Mouse (Mus musculus) hindbrain, embryonic 11.5 days (tissue): ENCODE measurements around the gene Mical2. TPM values are rescaled to one million over a fixed set of nuclear protein-coding genes. Genes with fewer than 3 reads are reported as not detected.

Experiments used
- ATAC-seq: fragments of 200-750 bp; cut with Nextera tagmentation; 2 replicates; pipeline ENCODE4 v1.8.0; 2017; ENCODE audit warnings: mild to moderate bottlenecking, moderate TSS enrichment, moderate library complexity; ENCODE audit not compliant: low FRiP score
- DNase-seq: peaks from one replicate; pipeline ENCODE4 v3.0.0-alpha.2; 2015; ENCODE audit warnings: low spot score
- H3K27ac ChIP-seq: fragments of 300-500 bp; sonication (generic); 2 replicates; pipeline ENCODE4 v1.5.1; 2014; ENCODE audit warnings: mild to moderate bottlenecking, low read depth, low read length
- H3K27me3 ChIP-seq: fragments of 300-500 bp; sonication (generic); 2 replicates; pipeline ENCODE4 v1.6.1; 2014; ENCODE audit warnings: mild to moderate bottlenecking, low read length, moderate library complexity, mixed read lengths; ENCODE audit not compliant: control insufficient read depth, insufficient read depth
- H3K36me3 ChIP-seq: fragments of 300-500 bp; sonication (generic); 2 replicates; pipeline ENCODE4 v1.6.1; 2014; ENCODE audit warnings: mild to moderate bottlenecking, low read length, moderate library complexity, mixed read lengths; ENCODE audit not compliant: control insufficient read depth, insufficient read depth
- H3K4me1 ChIP-seq: fragments of 300-500 bp; sonication (generic); replicated peaks from 2 replicates; pipeline ENCODE4 v1.6.1; 2014; ENCODE audit warnings: low read length, mixed read lengths; ENCODE audit not compliant: control insufficient read depth, insufficient read depth
- H3K4me2 ChIP-seq: fragments of 300-500 bp; sonication (generic); replicated peaks from 2 replicates; pipeline ENCODE4 v1.6.1; 2014; ENCODE audit warnings: mild to moderate bottlenecking, low read depth, low read length
- H3K4me3 ChIP-seq: fragments of 300-500 bp; sonication (generic); 2 replicates; pipeline ENCODE4 v1.5.1; 2014; ENCODE audit warnings: low read depth, low read length
- H3K9ac ChIP-seq: fragments of 300-500 bp; sonication (generic); 2 replicates; pipeline ENCODE4 v1.6.1; 2014; ENCODE audit warnings: low read depth, low read length
- H3K9me3 ChIP-seq: fragments of 300-500 bp; sonication (generic); 2 replicates; pipeline ENCODE4 v1.6.1; 2016; ENCODE audit warnings: low read length; ENCODE audit not compliant: control insufficient read depth
- WGBS: fragments of 180-500 bp; shearing (Covaris S2); extraction: QIAGEN DNeasy Blood & Tissue Kit; methylation state at CpG from one replicate; pipeline ENCODE4 v1.1.7; 2014; 5-methylcytosine and 5-hydroxymethylcytosine counted together
- polyA plus RNA-seq: library from polyadenylated mRNA; unstranded; fragments of >200 nt; fragmentation: Nextera tagmentation; extraction: Ambion mirVana; gene quantifications from 2 replicates; pipeline ENCODE4 v1.2.1, GENCODE M21; 2014

Gene Mical2
- polyA plus RNA-seq, 1 experiment from 2014 or later: 1.7 TPM

DNA sequence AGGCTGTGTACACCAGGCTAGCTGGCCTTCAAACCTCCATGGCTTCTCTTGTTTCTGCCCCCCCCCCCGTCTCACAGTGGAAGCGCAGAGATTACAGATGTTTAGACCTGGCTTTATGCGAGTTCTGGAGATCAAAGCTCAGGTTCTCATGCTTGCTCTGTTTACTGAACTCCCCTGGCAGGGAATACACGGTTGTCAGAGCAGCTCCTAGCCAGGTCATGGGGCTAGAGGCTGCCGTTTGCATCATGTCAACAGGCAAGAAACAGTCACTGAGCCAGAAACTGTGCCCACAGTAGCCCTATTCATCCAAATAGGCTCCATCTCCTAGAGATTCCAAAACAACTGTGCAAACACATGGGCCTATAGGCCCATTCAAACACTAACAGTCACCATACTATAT, 160.9 kb downstream of the Mical2 start:
- Histone ChIP-seq H3K4me2 (no peak overlapping the region), H3K27me3 (no peaks in the 10 kb centered on the region), H3K9ac (no peak overlapping the region), H3K36me3 (no peaks in the 10 kb centered on the region), H3K4me3 (no peak overlapping the region), H3K9me3 (no peaks in the 10 kb centered on the region), H3K4me1 (0 out of 2 replicates have a peak, but pooled peaks cover 3% of the 10 kb centered on the region), H3K27ac (no peak overlapping the region)
- WGBS: 72% methylated on average over 5 of the region's 5 CpGs
- ATAC-seq (no peak), DNase-seq (no peak)

GRCm38 (mm10) chr7:112387876-112388275, 162.2 kb downstream of the Mical2 start:
- no peak for DNase-seq
- 77% methylated on average over 5 of the region's 5 CpGs for WGBS

GRCm38 (mm10) chr7:112388363-112388875, 162.8 kb downstream of the Mical2 start:
- Histone ChIP-seq H3K27ac (no peak overlapping the region), H3K4me2 (no peak overlapping the region), H3K27me3 (no peaks in the 10 kb centered on the region), H3K9ac (no peak overlapping the region), H3K9me3 (no peaks in the 10 kb centered on the region), H3K36me3 (no peaks in the 10 kb centered on the region), H3K4me3 (no peak overlapping the region), H3K4me1 (0 out of 2 replicates have a peak, but pooled peaks cover 6% of the 10 kb centered on the region)
- no peak for ATAC-seq
- 87% methylated on average over 5 of the region's 5 CpGs for WGBS
- DNase-seq: no peak

More at GRCm38 (mm10) chr7:112387876-112388275, 162.2 kb downstream of the Mical2 start:
- H3K4me1 ChIP-seq: 0 out of 2 replicates have a peak, but pooled peaks cover 6% of the 10 kb centered on the region
- no peaks in the 10 kb centered on the region for H3K36me3 ChIP-seq
- no peaks in the 10 kb centered on the region for H3K27me3 ChIP-seq
- H3K27ac ChIP-seq: no peak overlapping the region
- no peak overlapping the region for H3K4me2 ChIP-seq
- no peak for ATAC-seq
- H3K9ac ChIP-seq: no peak overlapping the region
- no peak overlapping the region for H3K4me3 ChIP-seq
- H3K9me3 ChIP-seq: no peaks in the 10 kb centered on the region

DNA sequence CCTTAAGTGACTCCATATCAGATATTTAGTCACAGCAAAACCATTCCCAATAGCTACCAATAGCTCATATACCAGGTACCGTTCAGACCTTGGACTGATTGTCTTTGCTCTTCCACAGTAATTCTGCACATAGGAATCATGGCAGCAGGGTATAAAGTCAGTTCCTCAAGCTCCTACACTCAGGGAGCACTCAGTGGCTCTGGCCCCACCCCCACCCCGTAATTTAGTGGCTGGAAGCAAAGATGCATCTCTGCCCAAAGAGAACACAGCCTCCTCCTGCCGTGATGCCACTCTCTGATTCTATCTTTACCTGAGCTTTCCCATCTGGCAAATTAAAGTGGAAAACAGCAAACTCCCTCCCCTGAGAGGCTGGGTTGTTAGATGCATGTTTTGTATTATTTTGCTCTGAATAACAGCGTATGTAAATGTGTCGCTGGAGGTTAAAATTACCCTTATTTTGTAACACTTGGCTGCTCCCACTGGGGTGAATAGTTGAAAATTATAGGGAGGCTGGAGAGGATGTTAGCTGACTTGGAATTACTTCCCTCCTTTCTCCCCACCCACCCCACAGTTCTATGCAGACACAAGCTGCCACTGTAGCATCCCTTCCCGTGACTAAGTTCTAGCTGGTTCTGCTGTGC, 164.1 kb downstream of the Mical2 start:
- no peak for ATAC-seq
- H3K9me3 ChIP-seq: no peaks in the 10 kb centered on the region
- no peak for DNase-seq
- no peaks in the 10 kb centered on the region for H3K27me3 ChIP-seq
- H3K4me1 ChIP-seq: 0 out of 2 replicates have a peak, but pooled peaks cover 6% of the 10 kb centered on the region
- 57% methylated on average over 6 of the region's 6 CpGs for WGBS
- no peak overlapping the region for H3K27ac ChIP-seq
- H3K36me3 ChIP-seq: no peaks in the 10 kb centered on the region
- H3K4me2 ChIP-seq: no peak overlapping the region
- H3K4me3 ChIP-seq: no peak overlapping the region
- H3K9ac ChIP-seq: no peak overlapping the region

- Histone ChIP-seq H3K27me3 (no peaks in the 10 kb centered on the region), H3K27ac (no peak overlapping the region; the same call in 1 of the 2 replicates), H3K36me3 (no peaks in the 10 kb centered on the region), H3K9ac (no peak overlapping the region), H3K4me2 (no peak overlapping the region), H3K9me3 (no peaks in the 10 kb centered on the region), H3K4me3 (no peak overlapping the region), H3K4me1 (0 out of 2 replicates have a peak, but pooled peaks cover 6% of the 10 kb centered on the region)
- DNase-seq: peak; percentile 32
- ATAC-seq: no peak
- 42% methylated on average over 11 of the region's 11 CpGs for WGBS
Measured at GRCm38 (mm10) chr7:112390252-112390936, 164.7 kb downstream of the Mical2 start.

DNA sequence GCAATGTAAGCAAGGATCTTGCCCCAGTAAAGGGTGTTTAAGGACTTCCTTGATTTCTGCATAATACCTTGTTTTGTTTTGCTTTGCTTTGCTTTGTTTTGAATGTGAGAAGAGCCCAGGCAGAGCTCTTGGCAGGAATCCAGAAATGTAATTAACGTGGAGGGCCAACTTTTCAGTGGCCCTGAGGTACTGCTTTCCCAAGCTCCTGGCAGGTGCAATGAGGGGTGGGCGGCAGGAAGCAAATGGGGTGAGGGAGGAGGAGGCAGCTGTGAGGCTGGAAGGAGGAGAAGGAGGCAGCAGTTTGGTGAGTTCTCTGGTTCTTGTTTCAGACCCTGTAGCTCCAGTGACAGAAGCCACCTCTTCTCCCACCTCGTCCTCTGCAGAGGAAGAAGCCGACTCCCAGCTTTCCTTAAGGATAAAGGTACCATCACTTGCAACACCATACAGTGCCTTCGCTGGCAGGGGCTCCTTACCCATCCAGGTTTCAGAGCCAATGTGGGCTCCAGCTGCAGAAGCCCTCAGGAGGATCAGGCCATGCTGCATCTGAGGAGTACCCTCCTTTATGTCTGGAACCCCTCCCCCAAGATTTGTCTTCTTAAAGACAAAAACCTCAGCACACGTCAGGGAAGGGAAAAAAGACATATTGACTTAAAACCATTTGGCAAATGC, 165.4 kb downstream of the Mical2 start:
- H3K27ac ChIP-seq: peak overlapping the region; percentile 8; the same call in 1 of the 2 replicates
- no peak overlapping the region for H3K9ac ChIP-seq
- H3K4me3 ChIP-seq: no peak overlapping the region
- H3K27me3 ChIP-seq: no peaks in the 10 kb centered on the region
- no peaks in the 10 kb centered on the region for H3K9me3 ChIP-seq
- DNase-seq (peak; percentile 30), ATAC-seq (0 out of 2 replicates have a peak, but pooled peaks have one; percentile 40)
- H3K4me2 ChIP-seq: no peak overlapping the region
- 33% methylated on average over 6 of the region's 6 CpGs for WGBS
- H3K4me1 ChIP-seq: 0 out of 2 replicates have a peak, but pooled peaks cover 6% of the 10 kb centered on the region
- no peaks in the 10 kb centered on the region for H3K36me3 ChIP-seq

GRCm38 (mm10) chr7:112397786-112398185, 172.1 kb downstream of the Mical2 start:
- Histone ChIP-seq H3K4me2 (no peak overlapping the region), H3K4me1 (no peaks in the 10 kb centered on the region), H3K36me3 (no peaks in the 10 kb centered on the region), H3K9me3 (no peaks in the 10 kb centered on the region), H3K4me3 (no peak overlapping the region), H3K27ac (no peak overlapping the region), H3K9ac (no peak overlapping the region), H3K27me3 (no peaks in the 10 kb centered on the region)
- DNase-seq (no peak), ATAC-seq (no peak)
- WGBS: 88% methylated on average over 3 of the region's 3 CpGs

GRCm38 (mm10) chr7:112399425-112400170, 173.9 kb downstream of the Mical2 start:
- H3K4me2 ChIP-seq: no peak overlapping the region
- H3K27ac ChIP-seq: no peak overlapping the region; the same call in 1 of the 2 replicates
- H3K4me3 ChIP-seq: no peak overlapping the region
- H3K27me3 ChIP-seq: no peaks in the 10 kb centered on the region
- peak; percentile 30 for DNase-seq
- no peaks in the 10 kb centered on the region for H3K36me3 ChIP-seq
- no peaks in the 10 kb centered on the region for H3K4me1 ChIP-seq
- H3K9me3 ChIP-seq: no peaks in the 10 kb centered on the region
- ATAC-seq: peak; percentile 81
- H3K9ac ChIP-seq: no peak overlapping the region
- 44% methylated on average over 7 of the region's 7 CpGs for WGBS
